Mouse (Mus musculus) embryonic facial prominence, embryonic 10.5 days (tissue): ENCODE measurements around the gene Meis1. TPM values are rescaled to one million over a fixed set of nuclear protein-coding genes. Genes with fewer than 3 reads are reported as not detected.

Source experiments
- DNase-seq: peaks from one replicate; pipeline ENCODE4 v3.0.0-alpha.2; 2017; ENCODE audit warnings: low spot score
- H3K27ac ChIP-seq: fragments of 300-500 bp; sonication (generic); replicated peaks from 2 replicates; pipeline ENCODE4 v1.5.1; 2016; ENCODE audit warnings: mild to moderate bottlenecking
- H3K27me3 ChIP-seq: fragments of 300-500 bp; sonication (generic); replicated peaks from 2 replicates; pipeline ENCODE4 v1.6.1; 2016; ENCODE audit warnings: low read depth, mild to moderate bottlenecking; ENCODE audit not compliant: poor library complexity, severe bottlenecking
- H3K36me3 ChIP-seq: fragments of 300-500 bp; sonication (generic); replicated peaks from 2 replicates; pipeline ENCODE4 v1.6.1; 2016; ENCODE audit warnings: mild to moderate bottlenecking, moderate library complexity
- H3K4me1 ChIP-seq: fragments of 300-500 bp; sonication (generic); 2 replicates; pipeline ENCODE4 v1.6.1; 2016
- H3K4me3 ChIP-seq: fragments of 300-500 bp; sonication (generic); 2 replicates; pipeline ENCODE4 v1.5.1; 2016; ENCODE audit warnings: mild to moderate bottlenecking, moderate library complexity
- H3K9me3 ChIP-seq: fragments of 300-500 bp; sonication (generic); 2 replicates; pipeline ENCODE4 v1.6.1; 2016; ENCODE audit warnings: mild to moderate bottlenecking
- WGBS: fragments of 180-500 bp; shearing (Covaris S2); methylation state at CpG from one replicate; pipeline ENCODE4 v1.1.7; 2016; 5-methylcytosine and 5-hydroxymethylcytosine counted together
- polyA plus RNA-seq: library from polyadenylated mRNA; unstranded; fragments of >200 nt; fragmentation: Nextera tagmentation; extraction: Ambion mirVana; gene quantifications from 2 replicates; pipeline ENCODE4 v1.2.1, GENCODE M21; 2016

Gene Meis1
- polyA plus RNA-seq, 1 experiment from 2014 or later: 73.3 TPM

DNA sequence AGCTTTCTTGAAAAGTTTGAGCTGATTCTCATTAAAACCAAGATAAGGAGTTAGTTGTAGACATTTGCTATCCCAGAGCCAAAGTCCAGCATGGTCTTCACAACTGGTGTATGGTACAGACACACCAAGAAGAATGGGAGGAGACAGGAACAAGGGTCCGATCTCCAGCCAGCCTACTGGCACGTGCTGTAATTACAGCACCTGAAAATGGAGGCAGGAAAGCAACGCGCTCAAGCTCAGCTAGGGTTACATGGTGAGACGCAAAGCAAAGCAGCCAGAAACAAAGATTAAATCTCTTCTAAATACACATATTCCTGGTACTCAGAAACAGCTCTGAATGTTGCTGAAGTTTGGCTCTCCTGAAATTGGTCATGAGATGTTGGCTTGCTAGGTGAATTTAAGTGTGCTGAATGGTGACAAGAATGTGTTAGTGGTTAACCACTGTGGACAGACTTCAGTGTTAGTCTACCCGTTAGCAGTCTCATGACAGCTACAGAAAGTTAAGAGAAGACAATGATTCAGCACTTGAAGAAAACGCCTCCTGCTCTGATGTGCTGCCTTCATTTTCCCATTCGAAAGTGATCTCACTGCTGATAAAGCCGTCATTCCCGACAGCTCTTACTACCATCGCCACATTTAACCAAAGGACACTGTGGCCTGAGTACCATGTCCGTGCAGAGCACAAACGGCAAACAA is 70.0 kb downstream of the Meis1 start:
- no peak for DNase-seq
- peaks cover 10% of the 10 kb centered on the region for H3K36me3 ChIP-seq
- no peak overlapping the region for H3K27ac ChIP-seq
- peaks cover 17% of the 10 kb centered on the region; the same call in 1 of the 2 replicates for H3K27me3 ChIP-seq
- no peak overlapping the region for H3K4me3 ChIP-seq
- peaks cover 53% of the 10 kb centered on the region for H3K4me1 ChIP-seq
- no peaks in the 10 kb centered on the region for H3K9me3 ChIP-seq
- 89% methylated on average over 13 of the region's 13 CpGs for WGBS

DNA sequence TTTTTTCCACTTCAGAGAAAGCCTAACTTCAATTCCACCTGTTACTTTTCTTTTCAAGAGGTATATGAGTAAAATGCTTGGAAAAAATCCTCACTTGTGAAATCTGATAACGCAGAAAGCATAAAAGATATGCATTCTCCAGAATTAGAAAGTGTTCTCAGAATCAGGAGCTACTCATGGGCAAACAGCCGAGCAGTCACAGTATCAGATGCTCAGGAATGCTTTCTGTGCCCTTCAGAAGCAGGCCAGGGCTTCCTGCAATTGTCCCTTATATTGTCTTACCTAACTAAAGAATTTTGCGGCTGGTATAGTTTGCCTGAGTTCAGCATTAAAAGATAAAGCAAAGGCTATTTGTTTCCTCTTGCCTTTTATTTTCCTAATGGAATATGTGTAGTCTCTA is 71.4 kb downstream of the Meis1 start:
- no peak overlapping the region for H3K27ac ChIP-seq
- H3K36me3 ChIP-seq: peaks cover 10% of the 10 kb centered on the region
- no peak for DNase-seq
- peaks cover 59% of the 10 kb centered on the region for H3K4me1 ChIP-seq
- H3K9me3 ChIP-seq: no peaks in the 10 kb centered on the region
- no peak overlapping the region for H3K4me3 ChIP-seq
- H3K27me3 ChIP-seq: peaks cover 12% of the 10 kb centered on the region; the same call in 1 of the 2 replicates
- 73% methylated on average over 3 of the region's 3 CpGs for WGBS

DNA sequence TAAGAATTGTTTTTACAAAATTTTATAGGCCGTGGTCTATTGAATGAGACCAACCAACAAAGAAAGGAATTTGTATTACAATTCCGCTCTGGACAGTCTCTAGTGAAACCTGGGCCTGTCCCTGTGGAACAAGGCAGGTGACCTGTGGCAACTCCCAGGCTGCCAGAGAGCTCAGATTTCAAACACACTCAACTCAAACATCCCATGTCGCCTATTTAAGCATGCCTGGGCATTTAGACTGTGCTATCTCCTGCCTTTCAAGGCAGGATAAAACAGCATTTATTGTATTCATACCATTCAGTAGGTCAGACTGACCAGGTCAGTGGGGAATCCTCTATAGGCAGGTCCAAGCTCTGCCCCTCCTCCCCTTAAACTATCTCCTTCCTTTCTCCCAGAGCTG is 73.0 kb downstream of the Meis1 start:
- WGBS: 23% methylated on average over 3 of the region's 3 CpGs
- no peak overlapping the region; the same call in 1 of the 2 replicates for H3K27ac ChIP-seq
- peaks cover 12% of the 10 kb centered on the region; the same call in 1 of the 2 replicates for H3K27me3 ChIP-seq
- H3K4me3 ChIP-seq: no peak overlapping the region
- DNase-seq: no peak
- peaks cover 67% of the 10 kb centered on the region for H3K4me1 ChIP-seq
- no peaks in the 10 kb centered on the region for H3K9me3 ChIP-seq
- peaks cover 10% of the 10 kb centered on the region for H3K36me3 ChIP-seq

DNA sequence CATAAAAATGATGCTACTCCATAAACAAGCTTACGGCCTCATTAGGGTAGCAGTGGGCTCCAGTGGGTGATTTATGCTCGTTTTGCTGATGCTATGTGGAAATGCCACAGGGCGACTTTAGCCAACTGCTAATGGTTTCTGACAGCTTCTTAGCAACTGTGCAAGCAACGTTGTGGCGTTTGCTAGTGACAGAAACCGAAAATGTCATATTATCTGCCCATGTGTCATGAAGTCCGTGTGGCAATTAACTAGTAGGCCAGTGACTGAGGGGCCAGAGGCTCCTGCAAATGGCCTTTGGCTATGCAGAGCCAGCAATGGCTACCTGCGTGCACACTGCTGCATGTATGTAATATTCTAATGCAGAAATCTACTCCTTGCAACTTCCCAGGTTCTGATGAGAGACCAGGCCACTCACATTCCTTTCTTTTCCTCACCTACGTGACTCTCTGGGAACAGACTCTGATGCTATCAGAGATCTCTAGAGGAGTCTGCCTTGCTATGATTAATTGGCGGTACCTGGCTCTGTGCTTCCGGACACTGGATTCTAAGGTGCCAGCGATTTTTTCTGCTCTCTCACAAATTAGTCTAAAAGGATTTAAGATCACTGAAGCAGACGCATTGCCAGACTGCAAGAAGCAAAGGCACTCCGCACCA is 73.7 kb downstream of the Meis1 start:
- H3K4me1 ChIP-seq: peaks cover 67% of the 10 kb centered on the region

DNA sequence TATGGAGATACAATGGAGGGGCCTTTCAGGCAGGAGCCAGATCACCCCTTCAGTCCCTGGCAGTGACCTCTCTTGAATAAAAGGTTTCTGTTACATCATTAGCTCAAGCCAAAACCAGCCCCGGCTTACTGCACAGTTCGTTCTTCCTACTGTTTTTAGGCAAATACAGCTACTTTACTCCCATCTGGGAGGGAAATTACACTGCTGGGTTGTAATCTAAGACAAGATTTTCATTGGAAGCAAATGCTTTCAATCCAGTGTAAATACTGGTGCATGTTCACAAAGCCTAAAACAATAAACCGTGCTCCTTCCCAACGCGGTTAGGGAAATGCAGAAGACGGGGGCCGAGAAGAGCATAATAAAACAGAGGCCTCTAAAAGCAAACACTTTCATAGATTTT is 74.6 kb downstream of the Meis1 start:
- Histone ChIP-seq H3K27ac (peak overlapping the region; percentile 37; the same call in 1 of the 2 replicates), H3K4me1 (peaks cover 62% of the 10 kb centered on the region), H3K9me3 (no peaks in the 10 kb centered on the region), H3K27me3 (peaks cover 5% of the 10 kb centered on the region; the same call in 1 of the 2 replicates), H3K36me3 (peaks cover 8% of the 10 kb centered on the region), H3K4me3 (no peak overlapping the region)
- no peak for DNase-seq
- 31% methylated on average over 7 of the region's 7 CpGs for WGBS

More for the DNA sequence above, 73.7 kb downstream of the Meis1 start:
- H3K27me3 ChIP-seq: peaks cover 12% of the 10 kb centered on the region; the same call in 1 of the 2 replicates
- H3K9me3 ChIP-seq: no peaks in the 10 kb centered on the region
- peaks cover 10% of the 10 kb centered on the region for H3K36me3 ChIP-seq
- no peak for DNase-seq
- 0 out of 2 replicates have a peak overlapping the region, but pooled peaks have one; percentile 5 for H3K4me3 ChIP-seq
- peak overlapping the region; percentile 44; the same call in 1 of the 2 replicates for H3K27ac ChIP-seq
- 46% methylated on average over 14 of the region's 14 CpGs for WGBS

DNA sequence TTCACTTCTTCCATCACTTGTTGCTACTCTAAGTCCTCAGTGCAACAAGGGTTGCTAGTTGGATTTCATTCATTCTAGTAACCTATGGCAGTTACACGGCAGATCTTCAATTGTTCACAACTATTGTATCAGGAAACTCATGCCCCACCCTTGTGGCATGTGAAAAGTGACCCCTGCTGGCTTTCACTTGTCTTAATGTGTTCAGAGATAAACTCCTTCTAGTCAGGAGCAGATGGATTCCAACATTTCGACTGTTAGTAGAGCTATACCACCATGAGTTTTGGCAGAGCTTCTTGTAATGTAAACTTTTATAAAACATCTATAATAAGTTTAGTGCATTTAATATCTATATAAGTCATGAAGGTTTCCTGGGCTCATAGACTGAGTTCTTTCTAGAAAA is 75.8 kb downstream of the Meis1 start:
- Histone ChIP-seq H3K4me1 (peaks cover 62% of the 10 kb centered on the region), H3K27ac (no peak overlapping the region), H3K4me3 (no peak overlapping the region), H3K27me3 (peaks cover 9% of the 10 kb centered on the region; the same call in 1 of the 2 replicates), H3K36me3 (0 out of 2 replicates have a peak, but pooled peaks cover 2% of the 10 kb centered on the region), H3K9me3 (no peaks in the 10 kb centered on the region)
- 81% methylated on average over 2 of the region's 2 CpGs for WGBS
- DNase-seq: no peak

DNA sequence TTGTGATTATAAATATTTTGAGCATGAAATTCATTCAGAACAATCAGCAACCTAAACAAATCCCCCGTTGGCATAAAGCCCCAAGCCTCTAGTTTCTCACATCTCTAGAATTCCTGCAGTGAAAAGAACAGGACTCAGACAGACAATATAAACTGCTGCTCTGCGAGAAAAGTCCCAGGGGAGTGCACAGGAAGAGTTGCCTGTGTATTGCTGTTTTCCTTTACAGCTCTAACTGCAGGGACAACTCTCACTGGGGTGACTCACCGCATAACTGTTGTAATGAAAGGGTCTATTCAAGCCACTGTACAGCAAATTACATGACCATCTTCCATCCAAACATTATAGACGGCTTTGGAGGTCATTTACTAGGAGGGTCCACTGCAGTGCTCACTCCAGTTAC is 77.9 kb downstream of the Meis1 start:
- no peaks in the 10 kb centered on the region for H3K9me3 ChIP-seq
- no peak for DNase-seq
- no peak overlapping the region for H3K27ac ChIP-seq
- H3K4me3 ChIP-seq: no peak overlapping the region
- peaks cover 4% of the 10 kb centered on the region; the same call in 1 of the 2 replicates for H3K27me3 ChIP-seq
- peaks cover 49% of the 10 kb centered on the region for H3K4me1 ChIP-seq
- WGBS: 29% methylated on average over 4 of the region's 4 CpGs
- H3K36me3 ChIP-seq: peaks cover 8% of the 10 kb centered on the region; the same call in 1 of the 2 replicates

DNA sequence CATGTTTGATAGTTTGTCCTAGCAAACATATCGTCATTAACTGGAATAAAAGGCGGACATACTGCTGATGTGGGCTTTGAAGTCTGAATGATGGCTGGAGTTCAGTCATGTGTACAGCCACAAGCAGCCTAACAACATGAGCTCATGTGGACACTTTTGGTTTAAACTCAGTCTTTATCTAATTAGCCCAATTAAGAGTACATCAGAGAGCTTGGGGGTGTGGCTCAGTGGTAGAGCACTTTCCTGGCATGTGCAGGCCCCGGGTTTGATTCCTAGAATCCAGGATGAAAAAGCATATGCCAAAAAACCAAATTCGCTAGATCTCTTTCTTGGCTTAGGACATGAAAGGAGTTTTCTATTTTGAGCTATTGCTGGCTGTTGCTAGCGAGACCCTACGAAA is 83.9 kb downstream of the Meis1 start:
- H3K36me3 ChIP-seq: peaks cover 13% of the 10 kb centered on the region; the same call in 1 of the 2 replicates
- H3K9me3 ChIP-seq: no peaks in the 10 kb centered on the region
- H3K4me3 ChIP-seq: no peak overlapping the region
- peaks cover 4% of the 10 kb centered on the region; the same call in 1 of the 2 replicates for H3K27me3 ChIP-seq
- peaks cover 47% of the 10 kb centered on the region for H3K4me1 ChIP-seq
- WGBS: 65% methylated on average over 6 of the region's 6 CpGs
- H3K27ac ChIP-seq: no peak overlapping the region; the same call in 1 of the 2 replicates
- DNase-seq: no peak

DNA sequence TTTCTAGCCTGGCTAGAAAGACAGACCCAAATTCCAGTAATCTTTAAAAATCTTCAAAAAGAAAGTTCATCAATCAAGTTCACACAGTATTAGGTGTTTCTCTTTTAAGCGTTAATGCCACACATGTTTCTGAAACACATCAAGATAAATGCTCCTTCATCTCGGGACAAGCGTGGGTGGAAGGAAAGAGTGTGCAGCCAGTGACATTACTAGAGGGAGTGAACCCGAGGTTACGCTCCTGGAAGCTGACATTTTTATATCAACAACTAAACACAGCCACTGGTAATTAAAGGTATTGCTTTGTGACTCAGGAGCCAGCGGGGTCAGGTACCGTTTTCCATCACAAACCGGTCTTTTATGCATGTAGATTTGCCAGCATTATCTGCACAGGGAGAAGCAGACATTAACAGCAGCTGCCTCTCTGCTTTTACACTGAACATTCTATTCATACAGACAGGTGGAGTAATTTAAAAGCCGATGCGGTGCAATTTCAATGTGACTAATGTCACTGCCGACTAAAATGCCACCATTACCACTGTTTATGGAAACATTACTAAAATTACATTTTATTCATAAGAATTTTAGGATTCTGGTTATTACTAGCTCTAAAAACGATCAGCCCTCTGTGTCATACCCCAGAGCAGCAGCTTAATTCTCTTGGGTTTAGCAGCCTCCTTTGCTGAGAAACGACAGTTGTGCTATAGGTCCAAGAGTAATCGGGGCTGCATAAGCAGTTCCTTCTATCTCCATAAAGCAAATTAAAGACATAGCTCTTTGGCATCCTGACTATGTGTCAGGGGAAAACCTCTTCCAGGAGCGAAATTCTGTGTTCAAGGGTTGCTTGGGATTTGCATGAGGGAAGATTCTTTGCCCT is 87.5 kb downstream of the Meis1 start:
- peaks cover 48% of the 10 kb centered on the region for H3K4me1 ChIP-seq
- peaks cover 7% of the 10 kb centered on the region; the same call in 1 of the 2 replicates for H3K36me3 ChIP-seq
- 62% methylated on average over 15 of the region's 15 CpGs for WGBS
- DNase-seq: peak; percentile 30
- no peaks in the 10 kb centered on the region for H3K9me3 ChIP-seq
- no peaks in the 10 kb centered on the region for H3K27me3 ChIP-seq
- H3K27ac ChIP-seq: no peak overlapping the region; the same call in 1 of the 2 replicates
- no peak overlapping the region for H3K4me3 ChIP-seq

DNA sequence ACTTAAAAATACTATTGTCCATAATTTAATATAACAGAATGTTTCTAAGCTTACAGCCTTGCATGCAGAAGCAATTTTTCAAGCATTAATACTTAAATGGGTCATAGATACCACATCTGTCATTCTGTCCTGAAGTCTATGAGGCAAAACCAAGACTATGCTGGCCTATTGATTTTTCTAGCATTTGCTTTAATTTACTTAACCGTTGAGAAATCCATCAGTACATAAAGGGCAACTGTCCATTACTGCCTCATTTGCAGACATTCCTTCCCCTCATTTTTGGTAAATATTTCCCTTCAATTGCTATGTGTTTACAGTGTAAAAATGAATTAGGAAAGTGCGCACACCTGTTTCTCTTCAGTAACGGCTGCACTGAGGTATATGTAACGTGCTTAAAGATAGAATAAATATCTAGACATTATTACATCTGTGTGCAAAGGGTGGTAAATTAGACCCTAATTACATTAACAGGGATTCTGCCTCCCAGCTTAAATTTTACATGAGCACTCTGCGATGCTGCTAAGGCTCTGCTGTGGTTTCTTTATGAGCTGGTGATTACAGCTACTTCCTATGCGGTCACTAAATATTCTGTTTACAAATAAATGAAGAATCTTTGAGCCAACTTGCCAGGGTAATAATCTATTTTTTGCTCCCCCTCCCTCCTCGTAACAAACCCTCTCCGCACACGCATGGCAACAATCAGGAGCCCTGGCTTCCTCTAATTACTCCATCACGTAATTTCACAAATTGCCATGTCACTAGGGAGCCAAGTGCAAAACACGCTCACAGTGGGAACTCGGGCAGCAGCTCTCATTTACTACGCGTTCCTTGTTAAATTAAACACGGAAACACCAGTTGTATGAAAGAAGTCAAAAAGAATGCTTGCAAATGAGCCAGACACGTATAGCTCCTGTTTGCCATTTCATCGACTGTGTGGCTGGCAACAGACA is 88.7 kb downstream of the Meis1 start:
- H3K36me3 ChIP-seq: peaks cover 14% of the 10 kb centered on the region
- H3K27me3 ChIP-seq: no peaks in the 10 kb centered on the region
- no peak overlapping the region for H3K4me3 ChIP-seq
- peak overlapping the region; percentile 40 for H3K27ac ChIP-seq
- no peaks in the 10 kb centered on the region for H3K9me3 ChIP-seq
- WGBS: 71% methylated on average over 17 of the region's 17 CpGs
- H3K4me1 ChIP-seq: peaks cover 38% of the 10 kb centered on the region
- DNase-seq: peak; percentile 28

DNA sequence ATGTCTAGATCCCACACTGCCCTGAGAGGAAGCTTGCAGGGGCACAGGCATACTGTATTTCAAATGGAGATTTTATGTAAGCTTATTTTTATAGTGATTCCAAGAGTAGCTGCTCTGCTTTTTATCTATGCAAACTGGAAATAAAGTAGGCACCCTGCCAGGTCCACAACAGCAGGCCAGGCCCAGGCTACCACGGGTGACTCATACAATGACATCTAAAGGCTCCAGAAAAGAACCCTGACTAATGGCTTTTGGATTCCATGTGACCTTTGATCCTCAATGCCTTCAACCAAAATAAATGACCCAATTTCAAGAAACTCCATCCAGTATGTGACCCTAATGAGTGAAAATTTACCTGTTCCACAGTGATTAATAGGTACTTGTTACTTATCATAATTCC is 91.4 kb downstream of the Meis1 start:
- WGBS: 9% methylated on average over 1 of the region's 1 CpGs
- no peak for DNase-seq

More for the DNA sequence above, 91.4 kb downstream of the Meis1 start:
- peaks cover 14% of the 10 kb centered on the region for H3K36me3 ChIP-seq
- no peak overlapping the region for H3K4me3 ChIP-seq
- no peak overlapping the region for H3K27ac ChIP-seq
- no peaks in the 10 kb centered on the region for H3K27me3 ChIP-seq
- no peaks in the 10 kb centered on the region for H3K9me3 ChIP-seq
- peaks cover 34% of the 10 kb centered on the region for H3K4me1 ChIP-seq
